Mouse (Mus musculus) lung, postnatal 10 days (tissue): ENCODE results near the gene Zbtb8a.
"Not testable (repeated sequence)": the region's sequence is repeated elsewhere in the genome, so short reads cannot be mapped to it uniquely, and the experiment has no call there.

Source experiments
- DNase-seq: peaks from one replicate; pipeline ENCODE4 v3.0.0; 2021

The Zbtb8a gene

GRCm38 (mm10) chr4:129377601-129378390 lies at the start of gene Zbtb8a:
Gene Zbtb8a, minus strand, starts transcription at chr4:129378116.
- DNase-seq: peak; percentile 63

GRCm38 (mm10) chr4:129418321-129418720 lies 40.4 kb upstream of the Zbtb8a start:
- DNase-seq: no peak

- no peak for DNase-seq
These were observed 38.6 kb upstream of the Zbtb8a start for GRCm38 (mm10) chr4:129416478-129416877.

- no peak for DNase-seq
These were observed 38.0 kb upstream of the Zbtb8a start for GRCm38 (mm10) chr4:129415892-129416291.

- DNase-seq: no peak
These were observed 33.1 kb upstream of the Zbtb8a start for GRCm38 (mm10) chr4:129410991-129411390.

- DNase-seq: not testable (repeated sequence)
These were observed 32.6 kb upstream of the Zbtb8a start for GRCm38 (mm10) chr4:129410532-129410931.

- peak; percentile 90 for DNase-seq
These were observed 28.5 kb upstream of the Zbtb8a start for GRCm38 (mm10) chr4:129406447-129406846.

GRCm38 (mm10) chr4:129399813-129400212 lies 21.9 kb upstream of the Zbtb8a start:
- no peak for DNase-seq

- peak; percentile 81 for DNase-seq
These were observed 19.0 kb upstream of the Zbtb8a start for GRCm38 (mm10) chr4:129396960-129397359.

- no peak for DNase-seq
These were observed 16.4 kb upstream of the Zbtb8a start for GRCm38 (mm10) chr4:129394089-129394870.

GRCm38 (mm10) chr4:129390936-129391557 lies 13.1 kb upstream of the Zbtb8a start:
- peak; percentile 50 for DNase-seq

GRCm38 (mm10) chr4:129390216-129390743 lies 12.4 kb upstream of the Zbtb8a start:
- peak; percentile 53 for DNase-seq

- no peak for DNase-seq
These were observed 10.5 kb upstream of the Zbtb8a start for GRCm38 (mm10) chr4:129388404-129388803.

- no peak for DNase-seq
These were observed 9.1 kb upstream of the Zbtb8a start for GRCm38 (mm10) chr4:129386989-129387388.

- DNase-seq: no peak
These were observed 8.5 kb upstream of the Zbtb8a start for GRCm38 (mm10) chr4:129386269-129386946.

GRCm38 (mm10) chr4:129385685-129386084 lies 7.8 kb upstream of the Zbtb8a start:
- no peak for DNase-seq

GRCm38 (mm10) chr4:129384440-129384839 lies 6.5 kb upstream of the Zbtb8a start:
- DNase-seq: peak; percentile 86

- DNase-seq: peak; percentile 69
These were observed 5.7 kb upstream of the Zbtb8a start for GRCm38 (mm10) chr4:129383586-129383985.

GRCm38 (mm10) chr4:129382488-129382887 lies 4.6 kb upstream of the Zbtb8a start:
- peak; percentile 31 for DNase-seq

- no peak for DNase-seq
These were observed 4.1 kb upstream of the Zbtb8a start for GRCm38 (mm10) chr4:129382029-129382428.

GRCm38 (mm10) chr4:129381148-129381547 lies 3.2 kb upstream of the Zbtb8a start:
- DNase-seq: no peak

- DNase-seq: no peak
These were observed 1.9 kb upstream of the Zbtb8a start for GRCm38 (mm10) chr4:129379805-129380204.
